Mouse (Mus musculus) skeletal muscle tissue, adult 2 months (tissue): Measurements from ENCODE around the gene Per1.

ENCODE experiments used
- DNase-seq: peaks from one replicate; pipeline ENCODE4 v3.0.0-alpha.2; 2012; ENCODE audit warnings: low read depth, low spot score

Gene Per1

GRCm38 (mm10) chr11:69099177-69099914 lies 4.3 kb downstream of the Per1 start:
- DNase-seq = peak; percentile 94

DNA sequence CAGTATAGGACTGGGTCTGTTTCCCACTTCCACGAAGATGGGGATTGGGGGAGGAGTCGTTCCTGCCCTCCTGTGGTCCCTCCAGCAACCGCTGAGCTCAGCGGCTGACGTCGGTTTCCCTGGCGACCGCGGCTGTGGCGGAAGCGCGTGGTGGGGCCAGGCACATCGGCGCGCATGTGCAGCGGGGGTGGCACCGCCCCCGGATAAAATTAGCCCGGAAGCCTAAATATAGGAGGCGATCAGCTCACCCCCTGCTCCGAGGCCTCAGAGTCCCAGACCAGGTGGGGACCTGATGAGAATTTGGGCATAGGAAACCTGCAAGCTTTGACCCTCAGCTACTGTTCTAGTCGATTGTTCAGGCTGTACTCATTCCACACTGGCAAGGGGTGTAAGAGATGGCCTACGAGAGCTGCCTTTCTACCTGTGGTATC lies 4.9 kb downstream of the Per1 start:
- peak; percentile 98 for DNase-seq

- DNase-seq = no peak
Observed at GRCm38 (mm10) chr11:69100639-69101360, 5.8 kb downstream of the Per1 start.

DNA sequence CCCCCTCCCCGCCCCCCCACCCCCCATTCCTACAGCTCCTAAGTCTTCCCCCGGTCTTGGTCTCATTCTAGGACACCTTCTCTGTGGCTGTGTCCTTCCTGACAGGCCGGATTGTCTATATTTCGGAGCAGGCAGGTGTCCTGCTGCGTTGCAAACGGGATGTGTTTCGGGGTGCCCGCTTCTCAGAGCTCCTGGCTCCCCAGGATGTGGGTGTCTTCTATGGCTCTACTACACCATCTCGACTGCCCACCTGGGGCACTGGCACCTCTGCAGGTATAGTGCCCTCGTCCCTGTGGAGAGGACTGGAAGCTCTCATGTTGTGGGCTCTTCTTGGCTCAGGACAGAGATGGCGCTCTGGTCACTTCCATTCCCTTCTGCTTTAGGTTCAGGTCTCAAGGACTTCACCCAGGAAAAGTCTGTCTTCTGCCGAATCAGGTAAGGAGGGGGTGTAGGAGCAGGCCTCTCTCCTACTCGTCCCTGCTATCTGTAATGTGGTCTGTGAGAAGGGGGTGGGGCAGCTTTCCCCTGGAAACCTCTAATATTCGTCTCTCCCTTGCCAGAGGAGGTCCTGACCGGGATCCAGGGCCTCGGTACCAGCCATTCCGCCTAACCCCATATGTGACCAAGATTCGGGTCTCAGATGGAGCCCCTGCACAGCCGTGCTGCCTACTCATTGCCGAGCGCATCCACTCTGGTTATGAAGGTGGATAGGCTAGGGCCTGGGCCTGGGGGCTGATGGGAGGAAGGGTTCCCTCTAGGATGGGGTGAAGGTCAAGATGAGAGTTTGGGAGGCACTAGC lies 6.8 kb downstream of the Per1 start:
- no peak for DNase-seq

- DNase-seq = no peak
Observed at GRCm38 (mm10) chr11:69102403-69102725, 7.3 kb downstream of the Per1 start.

GRCm38 (mm10) chr11:69103121-69103520 lies 8.1 kb downstream of the Per1 start:
- DNase-seq = no peak

DNA sequence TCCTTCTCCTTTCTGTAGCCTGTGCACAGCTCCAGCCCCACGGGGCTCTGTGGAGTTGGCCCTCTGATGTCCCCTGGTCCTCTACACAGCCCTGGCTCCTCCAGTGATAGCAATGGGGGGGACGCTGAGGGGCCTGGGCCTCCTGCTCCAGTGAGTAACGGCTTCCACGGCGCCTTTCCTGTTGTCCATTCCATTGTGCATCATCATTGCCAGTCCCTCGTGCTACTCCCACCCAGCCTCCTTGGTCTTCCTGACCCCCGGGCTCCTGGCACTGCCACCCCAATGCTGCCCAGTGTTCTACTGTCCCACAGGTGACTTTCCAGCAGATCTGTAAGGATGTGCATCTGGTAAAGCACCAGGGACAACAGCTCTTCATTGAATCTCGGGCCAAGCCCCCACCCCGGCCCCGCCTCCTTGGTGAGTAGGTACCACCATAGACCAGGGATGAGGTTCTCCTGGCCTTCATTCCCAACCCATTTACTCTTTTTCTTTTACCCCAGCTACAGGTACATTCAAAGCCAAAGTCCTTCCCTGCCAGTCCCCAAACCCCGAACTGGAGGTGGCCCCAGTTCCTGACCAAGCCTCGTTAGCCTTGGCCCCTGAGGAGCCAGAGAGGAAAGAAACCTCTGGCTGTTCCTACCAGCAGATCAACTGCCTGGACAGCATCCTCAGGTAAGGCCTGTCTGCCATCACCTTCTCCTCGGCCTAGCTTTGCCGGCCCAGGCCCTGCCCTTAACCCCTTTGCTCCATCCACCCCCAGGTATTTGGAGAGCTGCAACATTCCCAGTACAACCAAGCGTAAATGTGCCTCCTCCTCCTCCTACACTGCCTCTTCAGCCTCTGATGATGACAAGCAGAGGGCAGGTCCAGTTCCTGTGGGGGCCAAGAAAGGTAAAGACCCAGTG lies 8.8 kb downstream of the Per1 start:
- no peak for DNase-seq

DNA sequence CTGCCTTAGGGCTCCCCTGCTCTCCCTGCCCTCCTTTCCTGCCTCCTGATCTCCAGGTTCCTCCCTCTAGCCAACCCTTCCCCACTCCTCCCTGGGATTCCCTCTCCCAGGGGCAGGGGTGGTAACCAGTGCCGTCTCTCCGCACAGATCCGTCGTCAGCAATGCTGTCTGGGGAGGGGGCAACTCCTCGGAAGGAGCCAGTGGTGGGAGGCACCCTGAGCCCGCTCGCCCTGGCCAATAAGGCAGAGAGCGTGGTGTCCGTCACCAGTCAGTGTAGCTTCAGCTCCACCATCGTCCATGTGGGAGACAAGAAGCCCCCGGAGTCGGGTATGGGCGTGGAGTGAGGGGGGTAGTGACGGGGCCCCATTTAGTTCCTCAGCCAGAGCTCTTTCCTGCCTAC lies 9.5 kb downstream of the Per1 start:
- no peak for DNase-seq

- DNase-seq = no peak
Observed at GRCm38 (mm10) chr11:69105227-69105626, 10.2 kb downstream of the Per1 start.

DNA sequence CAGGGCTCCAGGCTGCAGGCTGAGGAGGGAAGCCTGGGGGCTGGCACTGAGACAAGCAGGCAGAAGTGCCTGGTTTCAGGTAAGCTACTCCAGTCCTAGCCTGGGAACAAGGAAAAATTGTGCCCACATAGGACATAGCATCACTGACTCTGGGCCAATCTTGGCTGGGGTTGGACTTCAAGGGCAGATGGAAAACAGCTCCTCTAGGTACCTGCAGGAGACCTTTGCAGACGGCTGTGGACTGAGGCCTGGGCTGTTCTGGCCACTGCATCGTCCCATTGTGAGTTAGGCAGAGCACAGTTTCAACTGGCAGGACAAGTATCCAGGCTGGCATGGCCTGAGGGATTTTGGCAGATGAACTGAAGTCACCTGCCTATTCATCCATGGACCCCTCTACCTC lies 10.8 kb downstream of the Per1 start:
- DNase-seq = no peak

- no peak for DNase-seq
Observed at GRCm38 (mm10) chr11:69106299-69106698, 11.3 kb downstream of the Per1 start.

GRCm38 (mm10) chr11:69106842-69107241 lies 11.8 kb downstream of the Per1 start:
- DNase-seq = no peak

GRCm38 (mm10) chr11:69107676-69108075 lies 12.7 kb downstream of the Per1 start:
- DNase-seq = no peak

GRCm38 (mm10) chr11:69108223-69108622 lies 13.2 kb downstream of the Per1 start:
- no peak for DNase-seq

GRCm38 (mm10) chr11:69109032-69109900 lies 14.2 kb downstream of the Per1 start:
- DNase-seq = no peak

DNA sequence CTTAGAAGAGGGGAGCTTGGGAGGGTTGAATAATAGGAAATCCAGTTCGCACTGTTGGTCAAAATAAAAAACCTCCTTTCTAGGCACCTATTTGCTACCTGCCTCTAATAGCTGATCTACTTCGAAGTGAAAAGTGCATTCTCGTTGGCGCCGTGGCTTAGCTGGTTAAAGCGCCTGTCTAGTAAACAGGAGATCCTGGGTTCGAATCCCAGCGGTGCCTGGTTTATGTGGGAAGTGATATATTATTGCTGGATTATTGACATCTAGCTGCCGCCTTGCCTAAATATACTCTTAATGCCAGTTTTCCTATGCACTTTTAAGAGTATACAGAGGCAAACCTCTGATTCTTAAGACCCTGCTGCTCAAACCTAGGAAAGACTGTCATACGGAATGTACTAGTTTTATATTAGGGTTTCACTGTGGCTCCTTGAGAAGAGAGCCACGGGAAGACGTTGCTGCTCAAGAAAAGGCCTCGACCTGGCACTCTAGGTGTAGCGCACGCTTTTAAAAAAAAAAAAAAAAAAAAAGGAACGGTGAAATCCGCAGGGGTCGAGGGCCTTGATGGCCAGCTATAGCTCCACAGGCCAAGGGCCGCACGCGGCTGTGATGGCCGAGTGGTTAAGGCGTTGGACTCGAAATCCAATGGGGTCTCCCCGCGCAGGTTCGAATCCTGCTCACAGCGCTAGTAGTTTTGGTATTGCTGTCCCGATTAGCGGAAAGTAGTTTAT lies 15.5 kb downstream of the Per1 start:
- DNase-seq = peak; percentile 88

DNA sequence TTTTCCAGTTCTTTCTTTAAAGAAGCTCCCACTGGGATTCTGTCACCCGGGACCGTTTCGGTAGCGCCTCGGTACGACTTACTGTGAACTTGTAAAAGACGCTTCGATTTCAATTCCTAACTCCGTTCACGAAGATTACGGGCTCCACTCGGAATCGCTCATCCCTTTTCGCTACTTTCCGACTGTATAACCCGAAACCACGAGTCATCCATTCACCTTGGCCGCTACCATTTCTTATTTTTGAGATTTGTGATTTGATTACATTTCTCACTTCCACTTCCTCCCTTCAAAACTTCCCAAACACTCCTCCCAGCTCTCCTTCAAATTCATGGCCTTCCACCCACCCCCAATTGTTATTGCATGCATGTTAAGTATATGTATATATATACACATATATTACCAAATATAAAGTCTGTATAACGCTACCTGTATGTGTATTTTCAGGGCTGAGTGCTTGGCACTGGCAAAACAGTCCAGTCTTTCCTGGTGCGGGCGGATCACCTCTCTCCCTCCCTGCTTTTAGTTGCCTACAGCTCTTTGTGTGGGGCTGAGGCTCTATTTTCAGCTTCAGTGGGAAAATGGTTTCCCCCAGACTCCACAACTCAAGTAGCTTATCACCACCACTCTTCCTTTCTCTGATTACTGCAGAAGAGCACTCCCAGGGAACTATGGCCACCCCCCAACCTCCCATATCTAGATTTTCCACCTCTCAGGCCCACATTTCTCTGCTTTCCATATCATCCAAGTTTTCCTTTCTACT lies 16.2 kb downstream of the Per1 start:
- no peak for DNase-seq

- no peak for DNase-seq
Observed at GRCm38 (mm10) chr11:69111865-69112264, 16.8 kb downstream of the Per1 start.

GRCm38 (mm10) chr11:69114018-69114417 lies 19.0 kb downstream of the Per1 start:
- DNase-seq = no peak
